In genomic region chr13:34134276-34134675, GRCm38 (mm10) we compare ENCODE assay signal across 11 mouse cellular contexts. TPM values are rescaled to one million over a fixed set of nuclear protein-coding genes. Genes with fewer than 3 reads are reported as not detected.
DNase-seq lines count a peak whose midpoint lies in the region; ATAC-seq and TF ChIP-seq lines count a peak whose summit lies in the region.
"Had no signal": no experiment of that assay in that cellular context is flagged by ENCODE, and none has a peak within 500 bp of the region (broad histone marks: within the 10 kb centered on the region; RNA-seq: fewer than 3 reads in every experiment).

No protein-coding gene starts in this region.

- peak overlapping the region; percentile 93 for H3K27ac ChIP-seq in embryonic facial prominence, embryonic 10.5 days (replicated peaks)
- H3K27ac ChIP-seq in hindbrain, embryonic 13.5 days = peak overlapping the region; percentile 100
- peak overlapping the region; percentile 100 for H3K27ac ChIP-seq in midbrain, embryonic 13.5 days
- H3K27ac ChIP-seq in stomach, postnatal 0 days (replicated peaks) = no peak overlapping the region

- H3K4me1 ChIP-seq in embryonic facial prominence, embryonic 10.5 days = peaks cover 49% of the 10 kb centered on the region
- H3K4me1 ChIP-seq in hindbrain, embryonic 13.5 days (replicated peaks) = peaks cover 58% of the 10 kb centered on the region
- H3K4me1 ChIP-seq in midbrain, embryonic 13.5 days (replicated peaks) = peaks cover 46% of the 10 kb centered on the region
- H3K4me1 ChIP-seq in stomach, postnatal 0 days (replicated peaks; ENCODE audit: control insufficient read depth, insufficient read depth) = peaks cover 4% of the 10 kb centered on the region; the same call in 1 of the 2 replicates

- no peaks in the 10 kb centered on the region for H3K36me3 ChIP-seq in embryonic facial prominence, embryonic 10.5 days (replicated peaks)
- no peaks in the 10 kb centered on the region for H3K36me3 ChIP-seq in hindbrain, embryonic 13.5 days
- H3K36me3 ChIP-seq in midbrain, embryonic 13.5 days = no peaks in the 10 kb centered on the region
- no peaks in the 10 kb centered on the region for H3K36me3 ChIP-seq in stomach, postnatal 0 days (ENCODE audit: control insufficient read depth, insufficient read depth, low read length)
- H3K36me3 ChIP-seq: G1E had no signal

- ATAC-seq in hindbrain, embryonic 13.5 days (ENCODE audit: low FRiP score) = no peak
- ATAC-seq in midbrain, embryonic 13.5 days = no peak
- no peak for ATAC-seq in megakaryocyte-erythroid progenitor cell, adult 5-6 weeks (replicated peaks; ENCODE audit: low FRiP score, low TSS enrichment, poor library complexity, severe bottlenecking)
- ATAC-seq in stomach, postnatal 0 days (ENCODE audit: low FRiP score, low TSS enrichment) = no peak

- peaks cover 37% of the 10 kb centered on the region for H3K27me3 ChIP-seq in embryonic facial prominence, embryonic 10.5 days (replicated peaks; ENCODE audit: low read depth, poor library complexity, severe bottlenecking)
- H3K27me3 ChIP-seq in hindbrain, embryonic 13.5 days = no peaks in the 10 kb centered on the region
- H3K27me3 ChIP-seq in midbrain, embryonic 13.5 days = no peaks in the 10 kb centered on the region
- H3K27me3 ChIP-seq in stomach, postnatal 0 days (ENCODE audit: control insufficient read depth, insufficient read depth, low read length) = no peaks in the 10 kb centered on the region

- TF ChIP-seq EP300 in stomach, postnatal 0 days (optimal IDR thresholded peaks at IDR 0.05) = no peak

- peak overlapping the region; percentile 79; the same call in 1 of the 2 replicates for H3K4me3 ChIP-seq in embryonic facial prominence, embryonic 10.5 days
- H3K4me3 ChIP-seq in hindbrain, embryonic 13.5 days = peak overlapping the region; percentile 96
- H3K4me3 ChIP-seq in midbrain, embryonic 13.5 days (replicated peaks) = peak overlapping the region; percentile 95
- H3K4me3 ChIP-seq in stomach, postnatal 0 days (ENCODE audit: low read depth, low read length) = no peak overlapping the region

- WGBS in embryonic facial prominence, embryonic 10.5 days = 57% methylated on average over 7 of the region's 7 CpGs
- 14% methylated on average over 7 of the region's 7 CpGs for WGBS in hindbrain, embryonic 13.5 days
- 17% methylated on average over 7 of the region's 7 CpGs for WGBS in midbrain, embryonic 13.5 days
- 82% methylated on average over 7 of the region's 7 CpGs for WGBS in stomach, postnatal 0 days

- peak; percentile 90 for DNase-seq in brain, adult 2 months (ENCODE audit: low read depth, low spot score)
- no peak for DNase-seq in embryonic facial prominence, embryonic 10.5 days (ENCODE audit: low spot score)
- DNase-seq in stomach, postnatal 0 days (ENCODE audit: low spot score) = no peak
- no peak for DNase-seq in kidney, postnatal 10 days
- DNase-seq: adrenal gland, postnatal 36 days; gastrocnemius, postnatal 36 days; heart, postnatal 4 days had no signal

- TF ChIP-seq CTCF in stomach, postnatal 0 days (IDR thresholded peaks at IDR 0.05; ENCODE audit: low read depth) = no peak

- H3K9me3 ChIP-seq in embryonic facial prominence, embryonic 10.5 days = no peaks in the 10 kb centered on the region
- no peaks in the 10 kb centered on the region for H3K9me3 ChIP-seq in hindbrain, embryonic 13.5 days
- no peaks in the 10 kb centered on the region for H3K9me3 ChIP-seq in midbrain, embryonic 13.5 days
- no peaks in the 10 kb centered on the region for H3K9me3 ChIP-seq in stomach, postnatal 0 days (ENCODE audit: control insufficient read depth, low read length)
- H3K9me3 ChIP-seq: G1E had no signal

- peak overlapping the region; percentile 83 for H3K4me2 ChIP-seq in hindbrain, embryonic 13.5 days
- peak overlapping the region; percentile 92 for H3K4me2 ChIP-seq in midbrain, embryonic 13.5 days (replicated peaks)
- H3K4me2 ChIP-seq in stomach, postnatal 0 days (replicated peaks; ENCODE audit: low read depth) = no peak overlapping the region

- H3K9ac ChIP-seq in hindbrain, embryonic 13.5 days = peak overlapping the region; percentile 100
- peak overlapping the region; percentile 100 for H3K9ac ChIP-seq in midbrain, embryonic 13.5 days (replicated peaks)
- H3K9ac ChIP-seq in stomach, postnatal 0 days (ENCODE audit: low read length) = no peak overlapping the region

RNA-seq across cellular contexts. Expression of gene Tubb2b, which starts 4.0 kb away (rescaled TPM):
- polyA plus RNA-seq in embryonic facial prominence, embryonic 10.5 days (2016; fragmentation: Nextera tagmentation; extraction: Ambion mirVana) = 65.5 and 73.2 TPM in 2 replicates
- polyA plus RNA-seq in hindbrain, embryonic 13.5 days (2015; fragmentation: Nextera tagmentation; extraction: Ambion mirVana) = 795 and 852 TPM in 2 replicates
- 833 and 846 TPM in 2 replicates for polyA plus RNA-seq in midbrain, embryonic 13.5 days (2015; fragmentation: Nextera tagmentation; extraction: Ambion mirVana)
- not detected in 2 replicates for total RNA-seq in megakaryocyte-erythroid progenitor cell, adult 5-6 weeks (2014; fragmentation: Nextera tagmentation)
- total RNA-seq in megakaryocyte-erythroid progenitor cell, adult 5-6 weeks (2017) = not detected in 2 replicates
- 13.4 and 14.6 TPM in 2 replicates for polyA plus RNA-seq in stomach, postnatal 0 days (2015; fragmentation: Nextera tagmentation; extraction: Ambion mirVana)

RNA-seq across cellular contexts. Expression of gene Psmg4, which starts 28.5 kb away (rescaled TPM):
- 97.9 and 99.9 TPM in 2 replicates for polyA plus RNA-seq in embryonic facial prominence, embryonic 10.5 days (2016; fragmentation: Nextera tagmentation; extraction: Ambion mirVana)
- polyA plus RNA-seq in hindbrain, embryonic 13.5 days (2015; fragmentation: Nextera tagmentation; extraction: Ambion mirVana) = 87.0 and 94.4 TPM in 2 replicates
- polyA plus RNA-seq in midbrain, embryonic 13.5 days (2015; fragmentation: Nextera tagmentation; extraction: Ambion mirVana) = 92.5 and 94.6 TPM in 2 replicates
- total RNA-seq in megakaryocyte-erythroid progenitor cell, adult 5-6 weeks (2014; fragmentation: Nextera tagmentation) = 53.4 and 73.9 TPM in 2 replicates
- total RNA-seq in megakaryocyte-erythroid progenitor cell, adult 5-6 weeks (2017) = 145 and 217 TPM in 2 replicates
- polyA plus RNA-seq in stomach, postnatal 0 days (2015; fragmentation: Nextera tagmentation; extraction: Ambion mirVana) = 60.9 and 71.1 TPM in 2 replicates

RNA-seq across cellular contexts. Expression of gene Tubb2a, which starts 56.5 kb away (rescaled TPM):
- 101 and 105 TPM in 2 replicates for polyA plus RNA-seq in embryonic facial prominence, embryonic 10.5 days (2016; fragmentation: Nextera tagmentation; extraction: Ambion mirVana)
- 1,972 and 2,142 TPM in 2 replicates for polyA plus RNA-seq in hindbrain, embryonic 13.5 days (2015; fragmentation: Nextera tagmentation; extraction: Ambion mirVana)
- 1,655 and 1,711 TPM in 2 replicates for polyA plus RNA-seq in midbrain, embryonic 13.5 days (2015; fragmentation: Nextera tagmentation; extraction: Ambion mirVana)
- total RNA-seq in megakaryocyte-erythroid progenitor cell, adult 5-6 weeks (2014; fragmentation: Nextera tagmentation) = 18.2 and 19.1 TPM in 2 replicates
- 19.0 and 21.9 TPM in 2 replicates for total RNA-seq in megakaryocyte-erythroid progenitor cell, adult 5-6 weeks (2017)
- 187 and 196 TPM in 2 replicates for polyA plus RNA-seq in stomach, postnatal 0 days (2015; fragmentation: Nextera tagmentation; extraction: Ambion mirVana)

Comparison
In these comparisons a context has a peak if more than half of its experiments do, and no peak if none do; other contexts are left out.
1. RNA of gene Tubb2b, which starts 4.0 kb away (polyA plus RNA-seq): 833 to 846 TPM in midbrain, embryonic 13.5 days and 795 to 852 TPM in hindbrain, embryonic 13.5 days; 65.5 to 73.2 TPM in embryonic facial prominence, embryonic 10.5 days and 13.4 to 14.6 TPM in stomach, postnatal 0 days; every median in the first group is over 10 times any median in the second.